Mouse (Mus musculus): Measurements from ENCODE around the gene Adm2.

DNA sequence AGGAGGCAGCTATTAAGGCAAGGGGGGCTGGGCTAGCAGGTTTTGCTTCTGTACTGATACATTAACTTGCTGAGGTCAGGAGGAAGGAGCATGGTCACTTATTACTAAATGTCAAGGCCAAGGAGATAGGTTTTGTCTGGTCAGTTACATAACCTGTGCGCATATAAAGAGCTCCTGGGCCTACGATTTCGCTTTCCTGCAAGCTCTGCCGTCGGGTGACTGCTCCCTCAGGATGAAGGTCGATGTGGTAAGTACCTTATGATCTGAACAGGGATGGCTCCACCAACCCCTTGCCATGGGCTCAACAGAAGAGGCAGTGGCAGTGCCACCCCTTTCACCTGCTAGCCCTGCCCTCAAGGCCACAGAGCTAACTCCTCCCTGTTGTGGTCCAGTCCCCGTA, 11.8 kb downstream of the Adm2 start, which contains the start of gene Miox:
- no peak for TF ChIP-seq CTCF (IDR thresholded peaks at IDR 0.05; ENCODE audit: low read depth)
- no peak for TF ChIP-seq EP300 (optimal IDR thresholded peaks at IDR 0.05)

Data from stomach, postnatal 0 days (tissue).